Mouse (Mus musculus): ENCODE measurements around the gene Cacna1e. TPM values are rescaled to one million over a fixed set of nuclear protein-coding genes. Genes with fewer than 3 reads are reported as not detected.

Gene Cacna1e
- total and polyA plus RNA-seq, 2 experiments: 0.09 TPM

- Histone ChIP-seq H3K9ac (ENCODE audit: low read depth, low read length) (no peak overlapping the region), H3K27me3 (ENCODE audit: control insufficient read depth, insufficient read depth, low read length) (peaks cover 7% of the 10 kb centered on the region; the same call in 1 of the 2 replicates)
- WGBS: 3% methylated on average over 45 of the region's 45 CpGs
These were observed 157.7 kb downstream of the Cacna1e start for GRCm38 (mm10) chr1:154726361-154727161.

GRCm38 (mm10) chr1:154725356-154726320, 158.7 kb downstream of the Cacna1e start:
- no peaks in the 10 kb centered on the region for H3K4me1 ChIP-seq (ENCODE audit: control insufficient read depth, insufficient read depth, low read length)
- TF ChIP-seq POLR2A (IDR thresholded peaks at IDR 0.05; ENCODE audit: extremely low read depth, insufficient read depth, low read length) (no peak), CTCF (IDR thresholded peaks at IDR 0.05; ENCODE audit: low read depth, low read length) (no peak)
- DNase-seq (ENCODE audit: extremely low read depth, low read depth, low spot score): no peak
- H3K27me3 ChIP-seq (ENCODE audit: control insufficient read depth, insufficient read depth, low read length): peaks cover 7% of the 10 kb centered on the region; the same call in 1 of the 2 replicates
- H3K27ac ChIP-seq (replicated peaks; ENCODE audit: insufficient read depth, low read depth, low read length): no peak overlapping the region
- no peak overlapping the region for H3K9ac ChIP-seq (ENCODE audit: low read depth, low read length)
- no peak overlapping the region for H3K4me3 ChIP-seq (ENCODE audit: insufficient read depth, low read depth, low read length)
- H3K79me2 ChIP-seq (ENCODE audit: control insufficient read depth, insufficient read depth, low read length): no peaks in the 10 kb centered on the region
- no peaks in the 10 kb centered on the region for H3K36me3 ChIP-seq (ENCODE audit: control insufficient read depth, insufficient read depth, low read length)
- WGBS: 35% methylated on average over 35 of the region's 35 CpGs

More at GRCm38 (mm10) chr1:154726361-154727161, 157.7 kb downstream of the Cacna1e start:
- TF ChIP-seq POLR2A (IDR thresholded peaks at IDR 0.05; ENCODE audit: extremely low read depth, insufficient read depth, low read length): no peak
- no peak for TF ChIP-seq CTCF (IDR thresholded peaks at IDR 0.05; ENCODE audit: low read depth, low read length)
- H3K4me3 ChIP-seq (ENCODE audit: insufficient read depth, low read depth, low read length): no peak overlapping the region
- H3K27ac ChIP-seq (replicated peaks; ENCODE audit: insufficient read depth, low read depth, low read length): no peak overlapping the region
- no peak for DNase-seq (ENCODE audit: extremely low read depth, low read depth, low spot score)
- no peaks in the 10 kb centered on the region for H3K4me1 ChIP-seq (ENCODE audit: control insufficient read depth, insufficient read depth, low read length)
- no peaks in the 10 kb centered on the region for H3K79me2 ChIP-seq (ENCODE audit: control insufficient read depth, insufficient read depth, low read length)
- H3K36me3 ChIP-seq (ENCODE audit: control insufficient read depth, insufficient read depth, low read length): no peaks in the 10 kb centered on the region

DNA sequence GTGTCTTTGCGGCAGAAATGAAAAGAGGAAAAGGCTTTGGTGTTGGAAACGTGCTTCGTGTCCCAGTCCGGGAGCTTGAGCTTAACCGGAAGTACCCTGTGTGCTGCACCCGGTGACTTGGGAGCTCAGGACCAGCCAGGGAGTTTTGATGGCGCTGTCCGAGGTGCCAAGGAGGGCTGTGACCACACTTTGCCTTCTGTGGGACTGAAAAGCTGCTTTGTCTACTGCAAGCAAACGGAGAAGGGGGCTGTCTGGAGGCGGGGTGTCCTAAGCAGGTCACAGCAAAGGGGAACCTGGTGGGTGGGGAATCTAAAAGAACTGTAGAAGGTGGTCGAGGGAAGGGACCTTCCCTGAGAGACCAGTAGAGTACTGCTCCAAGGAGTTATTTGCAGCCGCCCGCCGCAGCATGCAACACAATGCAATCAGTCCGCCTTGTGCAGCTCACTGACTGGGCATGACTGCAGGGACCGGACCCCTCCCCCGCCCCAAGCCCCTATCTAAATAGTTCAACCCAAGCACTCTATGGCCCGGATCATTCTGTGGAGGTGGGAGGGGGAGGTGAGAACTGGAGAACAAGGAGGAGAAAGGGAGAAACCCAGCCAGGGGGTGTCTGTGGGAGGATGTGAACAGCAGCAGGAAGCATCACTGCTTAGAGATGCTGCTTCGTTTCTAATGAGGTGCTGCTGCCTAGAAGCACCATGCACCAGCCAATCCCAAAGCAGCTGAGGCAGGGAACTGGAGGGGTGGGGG, 160.6 kb downstream of the Cacna1e start:
- peaks cover 7% of the 10 kb centered on the region; the same call in 1 of the 2 replicates for H3K27me3 ChIP-seq (ENCODE audit: control insufficient read depth, insufficient read depth, low read length)

GRCm38 (mm10) chr1:154723078-154723477, 161.2 kb downstream of the Cacna1e start:
- DNase-seq (ENCODE audit: extremely low read depth, low read depth, low spot score): no peak
- H3K4me1 ChIP-seq (ENCODE audit: control insufficient read depth, insufficient read depth, low read length): no peaks in the 10 kb centered on the region
- no peak for TF ChIP-seq POLR2A (IDR thresholded peaks at IDR 0.05; ENCODE audit: extremely low read depth, insufficient read depth, low read length)
- TF ChIP-seq CTCF (IDR thresholded peaks at IDR 0.05; ENCODE audit: low read depth, low read length): no peak
- 42% methylated on average over 6 of the region's 6 CpGs for WGBS
- H3K4me3 ChIP-seq (ENCODE audit: insufficient read depth, low read depth, low read length): no peak overlapping the region
- no peaks in the 10 kb centered on the region for H3K79me2 ChIP-seq (ENCODE audit: control insufficient read depth, insufficient read depth, low read length)
- no peak overlapping the region for H3K27ac ChIP-seq (replicated peaks; ENCODE audit: insufficient read depth, low read depth, low read length)
- H3K27me3 ChIP-seq (ENCODE audit: control insufficient read depth, insufficient read depth, low read length): peaks cover 7% of the 10 kb centered on the region; the same call in 1 of the 2 replicates
- no peaks in the 10 kb centered on the region for H3K36me3 ChIP-seq (ENCODE audit: control insufficient read depth, insufficient read depth, low read length)
- no peak overlapping the region for H3K9ac ChIP-seq (ENCODE audit: low read depth, low read length)

More for the DNA sequence above, 160.6 kb downstream of the Cacna1e start:
- Histone ChIP-seq H3K9ac (ENCODE audit: low read depth, low read length) (no peak overlapping the region), H3K27ac (replicated peaks; ENCODE audit: insufficient read depth, low read depth, low read length) (no peak overlapping the region), H3K79me2 (ENCODE audit: control insufficient read depth, insufficient read depth, low read length) (no peaks in the 10 kb centered on the region), H3K4me3 (ENCODE audit: insufficient read depth, low read depth, low read length) (no peak overlapping the region), H3K4me1 (ENCODE audit: control insufficient read depth, insufficient read depth, low read length) (no peaks in the 10 kb centered on the region), H3K36me3 (ENCODE audit: control insufficient read depth, insufficient read depth, low read length) (no peaks in the 10 kb centered on the region)
- no peak for TF ChIP-seq CTCF (IDR thresholded peaks at IDR 0.05; ENCODE audit: low read depth, low read length)
- no peak for TF ChIP-seq POLR2A (IDR thresholded peaks at IDR 0.05; ENCODE audit: extremely low read depth, insufficient read depth, low read length)
- no peak for DNase-seq (ENCODE audit: extremely low read depth, low read depth, low spot score)
- WGBS: 11% methylated on average over 19 of the region's 19 CpGs

GRCm38 (mm10) chr1:154715596-154715995, 168.7 kb downstream of the Cacna1e start:
- no peak overlapping the region for H3K4me3 ChIP-seq (ENCODE audit: insufficient read depth, low read depth, low read length)

More at GRCm38 (mm10) chr1:154715596-154715995, 168.7 kb downstream of the Cacna1e start:
- H3K4me1 ChIP-seq (ENCODE audit: control insufficient read depth, insufficient read depth, low read length): no peaks in the 10 kb centered on the region
- 76% methylated on average over 7 of the region's 7 CpGs for WGBS
- DNase-seq (ENCODE audit: extremely low read depth, low read depth, low spot score): no peak
- H3K36me3 ChIP-seq (ENCODE audit: control insufficient read depth, insufficient read depth, low read length): no peaks in the 10 kb centered on the region
- H3K79me2 ChIP-seq (ENCODE audit: control insufficient read depth, insufficient read depth, low read length): no peaks in the 10 kb centered on the region
- H3K27me3 ChIP-seq (ENCODE audit: control insufficient read depth, insufficient read depth, low read length): no peaks in the 10 kb centered on the region
- no peak overlapping the region for H3K9ac ChIP-seq (ENCODE audit: low read depth, low read length)
- TF ChIP-seq POLR2A (IDR thresholded peaks at IDR 0.05; ENCODE audit: extremely low read depth, insufficient read depth, low read length): no peak
- no peak for TF ChIP-seq CTCF (IDR thresholded peaks at IDR 0.05; ENCODE audit: low read depth, low read length)
- no peak overlapping the region for H3K27ac ChIP-seq (replicated peaks; ENCODE audit: insufficient read depth, low read depth, low read length)
